Mouse (Mus musculus) layer of hippocampus, postnatal 36 days (tissue): ENCODE data around the gene Arhgap32. TPM values are rescaled to one million over a fixed set of nuclear protein-coding genes. Genes with fewer than 3 reads are reported as not detected.
"Not testable (repeated sequence)": the region's sequence is repeated elsewhere in the genome, so short reads cannot be mapped to it uniquely, and the experiment has no call there.

Experiments used
- DNase-seq, 2 experiments: peaks; one replicate each; pipeline ENCODE4 v3.0.0; 2022
- total RNA-seq, 2 experiments: library from RNA; stranded (reverse); gene quantifications; 2 replicates each; pipeline ENCODE4 v1.2.3; 2021

The Arhgap32 gene
- total RNA-seq, 2 experiments from 2014 or later: 231 to 245 TPM

GRCm38 (mm10) chr9:32137697-32138426 lies 21.9 kb downstream of the Arhgap32 start:
- DNase-seq: no peak

GRCm38 (mm10) chr9:32138616-32139015 lies 22.7 kb downstream of the Arhgap32 start:
- no peak for DNase-seq

- no peak for DNase-seq
Measured at GRCm38 (mm10) chr9:32139641-32140040, 23.7 kb downstream of the Arhgap32 start.

DNA sequence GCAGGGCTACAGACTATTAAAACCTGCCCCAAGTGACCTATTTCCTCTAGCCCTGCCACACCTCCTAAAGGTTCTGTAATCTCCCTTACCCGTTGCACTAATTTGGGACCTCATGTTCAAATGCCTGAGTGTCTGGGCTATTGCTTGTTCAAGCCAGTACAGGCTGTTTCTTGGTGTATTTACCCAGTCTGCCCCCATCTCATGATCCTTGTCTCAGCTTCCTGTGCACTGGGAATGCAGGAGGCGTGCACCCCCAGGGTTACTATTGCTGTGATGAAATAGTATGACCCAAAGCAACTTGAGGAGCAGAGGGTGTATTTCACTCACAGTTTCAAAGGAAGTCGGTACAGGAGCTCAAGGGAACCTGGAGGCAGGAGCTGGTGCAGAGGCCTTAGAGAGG lies 26.9 kb downstream of the Arhgap32 start:
- DNase-seq: no peak

DNA sequence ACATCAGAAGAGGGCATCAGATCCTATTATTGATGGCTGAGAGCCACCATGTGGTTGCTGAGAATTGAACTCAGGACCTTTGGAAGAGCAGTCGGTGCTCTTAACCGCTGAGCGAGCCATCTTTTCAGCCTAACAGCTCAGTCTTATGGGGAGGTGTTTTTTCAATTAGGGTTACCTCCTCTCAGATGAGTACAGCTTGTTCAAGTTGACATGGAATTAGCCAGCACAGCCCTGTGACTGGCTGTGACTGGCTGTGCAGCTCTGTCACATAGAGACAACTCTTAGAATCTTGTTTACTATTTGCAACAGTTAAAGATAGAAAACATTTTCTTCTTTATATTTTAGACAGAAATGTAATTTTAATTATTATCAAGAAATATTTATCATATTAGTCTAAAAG lies 27.5 kb downstream of the Arhgap32 start:
- no peak for DNase-seq

- no peak for DNase-seq
Measured at GRCm38 (mm10) chr9:32146257-32146996, 30.5 kb downstream of the Arhgap32 start.

DNA sequence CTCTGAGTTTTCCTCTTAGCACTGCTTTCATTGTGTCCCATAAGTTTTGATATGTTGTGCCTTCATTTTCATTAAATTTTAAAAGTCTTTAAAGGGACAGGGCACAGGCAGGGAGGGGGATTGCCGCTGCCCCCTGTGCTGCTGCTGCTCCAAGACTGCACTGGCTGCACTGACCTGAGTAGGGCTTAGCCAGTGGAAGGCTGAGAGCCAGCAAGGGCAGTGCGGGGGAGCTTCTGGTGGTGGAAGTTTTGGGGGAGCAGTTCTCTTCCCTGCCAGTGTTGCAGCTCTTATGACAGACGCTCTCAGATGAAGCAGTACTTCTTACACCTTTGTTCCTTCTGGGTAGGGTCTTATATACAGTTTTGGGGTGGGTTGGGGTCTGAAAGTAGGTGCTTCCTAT lies 33.3 kb downstream of the Arhgap32 start:
- DNase-seq: no peak

DNA sequence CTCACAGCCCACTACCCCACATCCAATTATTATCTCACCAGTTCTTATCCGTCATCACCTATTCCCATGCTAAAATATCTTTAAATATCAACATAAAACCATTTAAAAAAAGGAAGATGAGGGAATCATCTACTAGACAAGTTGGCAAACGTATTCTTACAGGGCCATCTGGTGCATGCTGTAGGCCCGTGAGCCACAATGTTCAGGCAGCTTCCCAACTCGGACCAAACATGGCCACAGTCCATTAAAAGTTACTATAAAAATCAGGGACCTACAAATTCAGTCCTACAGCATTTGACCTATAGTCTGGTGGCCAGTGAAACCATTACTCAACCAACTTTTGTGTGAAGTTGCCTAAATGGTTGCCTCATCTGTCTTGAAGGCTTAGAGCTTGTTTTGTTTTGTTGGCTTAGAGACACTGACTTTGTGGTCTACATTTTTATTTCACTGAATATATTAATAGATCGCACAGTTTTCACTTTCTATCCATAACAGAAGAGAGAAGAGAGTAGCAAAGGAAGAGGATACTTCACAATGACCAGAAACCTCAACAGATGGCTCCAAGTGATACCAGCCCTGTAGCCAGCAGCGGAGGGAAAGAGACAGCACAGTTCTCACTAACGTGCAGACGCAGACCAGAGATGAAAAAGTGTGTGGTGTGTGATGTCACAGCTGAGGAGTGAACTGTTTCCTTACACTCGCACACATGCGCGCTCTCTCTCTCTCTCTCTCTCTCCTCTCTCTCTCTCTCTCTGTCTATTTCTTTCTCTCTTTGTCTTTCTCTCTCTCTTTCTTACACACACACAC lies 34.1 kb downstream of the Arhgap32 start:
- DNase-seq: no peak

DNA sequence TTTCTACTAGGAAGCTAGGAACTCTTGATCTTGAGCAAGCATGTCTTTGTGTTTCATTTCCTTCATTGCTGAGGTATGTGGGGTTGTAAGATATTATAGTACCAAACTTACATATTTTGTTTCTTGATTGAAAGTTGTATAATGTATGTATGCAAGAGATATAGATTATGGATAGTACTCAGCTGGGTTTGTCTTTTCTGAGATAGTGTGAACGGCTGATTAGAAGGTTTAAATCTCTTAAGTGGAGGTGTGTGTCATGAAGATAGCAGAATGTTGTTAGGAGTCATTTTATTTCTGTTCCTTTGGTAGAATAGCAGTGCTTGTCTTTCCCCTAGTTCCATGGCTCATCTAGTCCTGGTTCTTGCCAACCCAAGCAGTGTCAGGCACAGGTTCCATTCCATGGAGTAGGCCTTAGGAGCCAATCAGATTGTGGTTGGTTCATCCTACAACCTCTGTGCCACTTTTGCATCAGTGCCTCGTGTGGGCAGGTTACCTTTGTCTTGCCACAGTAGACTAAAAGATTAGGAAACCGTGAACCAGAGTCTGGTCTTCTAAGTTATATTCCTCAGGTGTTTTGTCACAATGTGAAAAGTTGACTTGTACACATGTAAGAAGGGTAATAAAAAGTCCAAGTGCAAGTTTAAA lies 38.9 kb downstream of the Arhgap32 start:
- no peak for DNase-seq

GRCm38 (mm10) chr9:32156706-32157105 lies 40.8 kb downstream of the Arhgap32 start:
- no peak for DNase-seq

- DNase-seq: no peak
Measured at GRCm38 (mm10) chr9:32157201-32157600, 41.3 kb downstream of the Arhgap32 start.

- peak in 1 of 2 experiments; percentile 47 for DNase-seq
Measured at GRCm38 (mm10) chr9:32158837-32159543, 43.1 kb downstream of the Arhgap32 start.

- no peak for DNase-seq
Measured at GRCm38 (mm10) chr9:32159724-32160123, 43.8 kb downstream of the Arhgap32 start.

DNA sequence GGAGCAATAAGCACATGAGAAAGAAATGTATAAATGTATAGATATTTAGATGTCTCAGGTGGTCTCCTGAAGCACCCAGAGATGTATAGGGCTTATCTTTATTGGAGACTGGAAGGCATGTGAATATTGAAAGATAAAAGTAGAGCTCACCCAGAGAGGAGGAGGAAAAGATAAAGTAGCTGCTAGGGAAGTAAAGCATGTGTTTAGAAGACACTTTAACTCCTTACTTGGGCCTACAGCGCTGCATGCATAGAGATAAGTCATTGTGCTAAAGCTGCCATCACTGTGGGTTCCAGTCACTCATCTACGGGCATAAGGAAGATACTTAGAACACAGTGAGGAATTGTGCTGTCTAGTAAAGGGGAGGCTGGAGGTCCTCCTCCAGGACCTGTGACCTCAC lies 46.9 kb downstream of the Arhgap32 start:
- DNase-seq: no peak

DNA sequence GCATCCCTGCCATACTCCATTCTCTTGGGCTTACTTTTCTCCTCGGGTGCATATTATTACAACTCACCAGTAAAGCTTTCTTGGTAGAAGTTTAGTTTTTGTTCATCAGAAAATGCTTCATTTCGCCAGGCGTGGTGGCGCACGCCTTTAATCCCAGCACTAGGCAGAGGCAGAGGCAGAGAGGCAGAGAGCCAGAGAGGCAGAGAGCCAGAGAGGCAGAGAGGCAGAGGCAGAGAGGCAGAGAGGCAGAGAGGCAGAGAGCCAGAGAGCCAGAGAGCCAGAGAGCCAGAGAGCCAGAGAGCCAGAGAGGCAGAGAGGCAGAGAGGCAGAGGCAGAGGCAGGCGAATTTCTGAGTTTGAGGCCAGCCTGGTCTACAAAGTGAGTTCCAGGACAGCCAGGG lies 47.9 kb downstream of the Arhgap32 start:
- DNase-seq: not testable (repeated sequence)

DNA sequence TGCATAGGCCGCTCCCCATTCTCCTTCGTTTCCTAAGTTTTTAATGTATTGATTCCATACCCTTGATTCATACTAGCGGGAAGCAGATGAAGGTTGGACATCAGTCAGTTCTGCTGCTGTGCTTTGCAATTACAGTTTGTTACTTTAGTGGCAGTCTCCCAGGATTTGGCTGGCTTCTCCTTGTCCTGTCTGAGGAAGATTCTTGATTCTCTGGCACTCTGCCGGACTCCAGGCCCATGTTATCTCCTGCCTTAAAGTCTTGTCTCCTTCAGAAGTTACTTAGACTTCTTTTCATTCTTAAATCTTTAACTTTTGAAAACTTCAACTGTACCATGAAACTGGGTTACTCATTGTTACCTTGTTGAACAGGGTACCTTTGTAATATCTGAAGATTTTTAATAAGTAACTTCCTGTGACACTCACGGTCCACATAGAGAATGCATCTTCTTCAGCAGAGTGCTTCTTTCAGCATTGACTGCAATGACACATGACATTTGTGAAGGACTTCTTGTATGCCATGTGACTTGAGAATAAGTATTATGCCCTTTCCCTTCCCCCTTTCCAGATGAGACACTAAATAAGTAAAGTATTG lies 52.7 kb downstream of the Arhgap32 start:
- no peak for DNase-seq

GRCm38 (mm10) chr9:32170713-32171112 lies 54.8 kb downstream of the Arhgap32 start:
- DNase-seq: no peak

DNA sequence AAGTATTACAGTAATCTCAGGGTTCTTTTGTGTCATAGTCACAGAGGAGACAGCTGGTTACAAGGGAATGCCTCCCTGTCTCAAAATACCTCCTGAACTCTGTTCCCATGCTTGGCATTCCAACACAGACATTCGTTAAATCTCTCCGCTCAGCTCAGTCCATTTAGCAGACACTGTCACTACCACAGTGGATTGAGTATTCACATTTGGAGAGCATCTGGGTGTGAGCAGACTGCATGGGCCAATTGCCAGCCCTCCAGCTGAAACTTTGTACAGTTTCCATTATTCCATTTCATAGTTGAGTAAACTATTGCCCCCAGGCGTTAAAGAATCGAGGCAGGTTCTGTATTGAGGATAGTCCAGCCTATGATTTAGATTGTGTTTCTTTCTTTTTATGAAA lies 60.7 kb downstream of the Arhgap32 start:
- DNase-seq: no peak

DNA sequence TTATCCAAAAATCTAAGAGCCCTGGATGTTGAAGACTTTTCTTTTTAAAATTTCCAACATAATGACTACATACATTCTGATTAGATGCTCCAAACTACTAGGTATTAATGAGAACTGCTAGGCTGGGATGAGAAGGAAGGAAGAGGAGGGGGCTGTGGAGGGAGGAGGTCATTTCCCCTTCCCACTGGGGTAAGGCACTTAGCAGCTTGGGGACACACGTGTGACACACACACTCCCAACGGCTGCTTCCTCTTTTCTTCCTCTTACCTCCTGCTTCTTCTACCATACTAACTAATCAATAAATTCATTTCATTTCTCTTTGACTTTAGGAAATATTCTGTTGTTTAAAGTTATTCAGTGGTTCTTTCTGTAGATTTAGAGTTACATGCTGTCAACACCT lies 65.2 kb downstream of the Arhgap32 start:
- DNase-seq: no peak

DNA sequence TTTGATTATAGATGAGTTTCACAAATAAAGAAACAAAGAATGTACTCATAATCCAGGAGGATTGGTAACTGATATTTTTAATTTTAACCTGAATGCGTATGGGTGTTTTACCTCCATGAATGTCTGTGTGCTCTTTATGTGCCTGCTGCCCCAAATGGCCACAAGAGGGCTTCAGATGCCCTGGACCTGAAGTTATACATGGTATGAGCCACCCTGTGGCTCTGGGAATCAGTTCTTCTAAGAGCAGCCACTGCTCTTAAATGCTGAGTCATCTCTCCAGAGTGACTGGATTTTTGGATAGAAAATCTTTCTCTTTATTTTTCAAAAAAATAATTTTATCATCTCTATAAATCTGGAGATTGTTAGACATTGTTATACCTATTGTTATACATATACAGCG lies 70.6 kb downstream of the Arhgap32 start:
- no peak for DNase-seq

DNA sequence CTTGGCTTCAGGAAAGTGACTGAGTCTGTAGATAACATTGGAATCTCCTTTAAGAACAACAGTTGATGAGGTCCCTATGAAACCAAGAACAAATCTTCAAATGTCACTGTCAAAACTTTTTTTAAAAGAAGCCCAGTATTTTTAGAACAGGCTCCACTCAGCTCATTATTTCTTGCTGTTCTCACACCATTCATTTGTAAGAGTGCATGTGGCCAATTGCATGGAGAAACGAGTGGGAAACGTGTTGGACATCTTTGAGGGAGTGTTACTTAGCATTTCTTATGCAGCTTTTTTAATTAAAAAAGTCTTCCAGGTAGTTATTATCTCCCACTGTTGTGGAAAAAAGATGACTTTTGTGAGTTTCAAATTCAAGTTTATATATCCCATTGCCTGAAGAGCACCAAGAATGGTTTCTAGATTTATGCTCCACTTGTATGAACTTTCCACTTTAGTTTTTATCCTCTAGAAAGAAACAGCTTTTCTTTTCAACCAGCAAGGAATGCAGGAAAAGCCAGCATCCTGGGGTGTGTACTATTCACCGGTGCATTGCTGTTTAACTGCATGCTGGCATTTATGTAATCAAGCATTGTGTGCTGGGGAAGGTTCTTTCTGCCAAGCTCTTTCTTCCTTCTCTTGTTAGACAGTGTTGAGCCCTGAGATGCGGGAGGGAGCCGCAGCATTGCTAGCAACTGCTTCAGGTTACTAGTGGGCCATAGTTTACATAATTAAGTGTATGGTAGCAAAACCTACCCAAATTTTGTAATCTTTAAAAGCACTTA lies 76.5 kb downstream of the Arhgap32 start:
- no peak for DNase-seq
